Mouse (Mus musculus) heart, adult 2 months (tissue): Measurements from ENCODE around the gene Zfp575.
A peak's percentile ranks its signal among the peaks of the same experiment; 100 is the strongest.

Experiments used
- CTCF ChIP-seq: fragments of 200-600 bp; IDR thresholded peaks from 2 replicates; pipeline ENCODE4 v1.8.1; 2022; ENCODE audit warnings: antibody characterized with exemption, mild to moderate bottlenecking, moderate library complexity
- EP300 ChIP-seq: fragments of 200-500 bp; IDR thresholded peaks from 2 replicates; pipeline ENCODE4 v1.6.1; 2011; ENCODE audit warnings: low read depth, low read length, control low read depth; ENCODE audit not compliant: insufficient read depth
- POLR2A ChIP-seq: fragments of 200-500 bp; IDR thresholded peaks from 2 replicates; pipeline ENCODE4 v1.6.1; 2011; ENCODE audit warnings: mild to moderate bottlenecking, low read depth, low read length, control low read depth; ENCODE audit not compliant: insufficient read depth

- peak; percentile 25; the same call in 1 of the 2 replicates for TF ChIP-seq CTCF
- no peak for TF ChIP-seq POLR2A
- no peak for TF ChIP-seq EP300
These were observed 12.0 kb upstream of the Zfp575 start for GRCm38 (mm10) chr7:24599211-24600067.
